Mouse (Mus musculus) embryonic facial prominence, embryonic 14.5 days (tissue): Measurements from ENCODE around the gene Rgl1. TPM values are rescaled to one million over a fixed set of nuclear protein-coding genes. Genes with fewer than 3 reads are reported as not detected.
A peak's percentile ranks its signal among the peaks of the same experiment; 100 is the strongest.

Source experiments
- ATAC-seq: fragments of 200-750 bp; cut with Nextera tagmentation; 2 replicates; pipeline ENCODE4 v1.8.0; 2017; ENCODE audit warnings: low read depth, moderate number of reproducible peaks, moderate TSS enrichment
- DNase-seq: peaks from one replicate; pipeline ENCODE4 v3.0.0-alpha.2; 2015; ENCODE audit warnings: low spot score
- H3K27ac ChIP-seq: fragments of 300-500 bp; sonication (generic); replicated peaks from 2 replicates; pipeline ENCODE4 v1.5.1; 2014; ENCODE audit warnings: low read depth, mild to moderate bottlenecking, low read length, moderate library complexity
- H3K27me3 ChIP-seq: fragments of 300-500 bp; sonication (generic); replicated peaks from 2 replicates; pipeline ENCODE4 v1.6.1; 2014; ENCODE audit warnings: low read length; ENCODE audit not compliant: control insufficient read depth, insufficient read depth
- H3K36me3 ChIP-seq: fragments of 300-500 bp; sonication (generic); 2 replicates; pipeline ENCODE4 v1.6.1; 2014; ENCODE audit warnings: low read length, mixed read lengths; ENCODE audit not compliant: control insufficient read depth, insufficient read depth
- H3K4me1 ChIP-seq: fragments of 300-500 bp; sonication (generic); 2 replicates; pipeline ENCODE4 v1.6.1; 2014; ENCODE audit warnings: antibody characterized with exemption, low read length; ENCODE audit not compliant: control insufficient read depth, insufficient read depth
- H3K4me2 ChIP-seq: fragments of 300-500 bp; sonication (generic); 2 replicates; pipeline ENCODE4 v1.6.1; 2014; ENCODE audit warnings: low read depth, mild to moderate bottlenecking, low read length, moderate library complexity, mixed read lengths
- H3K4me3 ChIP-seq: fragments of 300-500 bp; sonication (generic); 2 replicates; pipeline ENCODE4 v1.5.1; 2014; ENCODE audit warnings: low read depth, mild to moderate bottlenecking, low read length
- H3K9ac ChIP-seq: fragments of 300-500 bp; sonication (generic); 2 replicates; pipeline ENCODE4 v1.6.1; 2014; ENCODE audit warnings: low read depth, mild to moderate bottlenecking, low read length, moderate library complexity, mixed read lengths
- H3K9me3 ChIP-seq: fragments of 300-500 bp; sonication (generic); 2 replicates; pipeline ENCODE4 v1.6.1; 2016; ENCODE audit warnings: low read length; ENCODE audit not compliant: control insufficient read depth
- WGBS: fragments of 180-500 bp; shearing (Covaris S2); extraction: QIAGEN DNeasy Blood & Tissue Kit; methylation state at CpG from one replicate; pipeline ENCODE4 v1.1.7; 2014; 5-methylcytosine and 5-hydroxymethylcytosine counted together
- polyA plus RNA-seq: library from polyadenylated mRNA; unstranded; fragments of >200 nt; fragmentation: Nextera tagmentation; extraction: Ambion mirVana; gene quantifications from 2 replicates; pipeline ENCODE4 v1.2.1, GENCODE M21; 2014

Gene Rgl1
- polyA plus RNA-seq, 1 experiment from 2014 or later, result 43.7 TPM

DNA sequence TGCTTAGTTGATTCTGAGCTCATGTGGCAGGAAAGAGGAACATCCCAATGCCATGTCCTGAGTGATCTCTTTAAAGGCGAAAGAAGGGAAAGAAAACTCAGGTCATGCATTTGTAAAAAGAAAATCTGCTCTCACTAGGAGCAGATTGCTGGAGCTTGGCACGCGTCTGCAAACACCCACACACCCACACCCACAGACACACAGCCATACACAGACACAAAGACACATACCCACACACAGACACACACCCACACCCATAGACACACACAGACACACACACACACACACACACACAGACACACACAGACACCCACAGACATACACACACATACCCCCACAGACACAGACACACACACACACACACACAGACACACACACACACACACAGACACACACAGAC lies 243.9 kb downstream of the Rgl1 start:
- Histone ChIP-seq H3K4me2 (no peak overlapping the region), H3K9me3 (no peaks in the 10 kb centered on the region), H3K36me3 (peaks cover 59% of the 10 kb centered on the region), H3K4me3 (no peak overlapping the region), H3K27me3 (no peaks in the 10 kb centered on the region), H3K27ac (no peak overlapping the region), H3K9ac (no peak overlapping the region), H3K4me1 (no peaks in the 10 kb centered on the region)
- no peak for ATAC-seq
- WGBS, result 94% methylated on average over 3 of the region's 3 CpGs
- no peak for DNase-seq

DNA sequence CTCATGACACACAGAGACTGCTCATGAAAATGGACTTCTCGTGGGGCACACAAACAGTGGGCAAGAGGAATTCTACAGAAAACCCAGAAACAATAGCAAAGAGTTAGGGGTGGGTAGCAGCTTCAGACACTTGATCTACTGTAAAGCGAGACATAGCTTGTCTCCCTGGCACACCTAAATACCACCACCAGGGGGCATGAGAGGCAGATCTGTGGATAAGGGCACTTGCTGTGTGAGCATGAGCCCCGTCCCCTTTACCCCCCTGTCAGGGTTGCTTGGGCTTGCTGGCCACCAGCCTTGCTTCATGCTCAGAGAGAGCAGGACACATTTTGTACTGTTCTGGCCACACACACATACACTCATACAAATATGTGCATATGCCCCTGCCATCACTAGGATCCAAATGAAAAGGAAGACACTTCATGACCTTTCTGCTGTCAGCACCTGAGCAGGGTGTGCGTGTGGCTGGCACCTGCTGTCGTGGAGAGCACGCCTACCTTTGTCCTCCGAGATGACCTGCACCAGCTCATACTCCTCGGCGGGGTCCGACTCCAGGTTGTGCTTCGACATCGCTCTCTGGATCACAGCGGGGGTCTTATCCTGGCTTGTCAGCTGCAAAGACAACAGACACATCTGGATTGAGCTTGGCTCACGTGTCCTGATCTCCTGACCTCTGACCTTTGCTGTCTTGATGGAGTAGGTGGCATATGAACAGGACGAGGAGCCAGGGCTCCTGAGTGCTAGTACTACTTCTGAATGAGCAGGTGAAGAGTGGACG lies 245.2 kb downstream of the Rgl1 start:
- ATAC-seq, result 0 out of 2 replicates have a peak, but pooled peaks have one; percentile 39
- peaks cover 54% of the 10 kb centered on the region for H3K36me3 ChIP-seq

DNA sequence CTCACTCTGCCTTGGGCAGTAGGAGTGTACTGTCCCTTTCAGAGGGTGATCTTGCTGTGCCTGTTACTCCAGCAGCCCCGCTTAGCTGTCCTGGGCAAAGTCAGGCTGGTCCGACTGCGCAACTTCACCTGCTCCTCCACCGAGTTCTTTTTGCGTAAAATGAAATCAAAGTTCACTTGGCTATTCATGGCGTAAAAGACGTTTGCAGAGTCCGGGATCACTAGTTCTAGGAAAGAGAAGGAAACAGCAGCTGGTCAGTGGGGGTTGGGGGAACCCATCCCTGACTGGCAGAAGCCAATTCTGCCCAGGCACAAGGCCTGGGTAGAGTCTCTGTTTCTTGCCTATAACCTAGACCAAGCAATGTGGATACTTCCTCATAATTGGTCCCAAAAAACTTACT lies 247.2 kb downstream of the Rgl1 start:
- 91% methylated on average over 8 of the region's 8 CpGs for WGBS
- Histone ChIP-seq H3K27ac (no peak overlapping the region), H3K36me3 (peaks cover 44% of the 10 kb centered on the region; the same call in 1 of the 2 replicates), H3K27me3 (no peaks in the 10 kb centered on the region), H3K9me3 (no peaks in the 10 kb centered on the region), H3K4me1 (0 out of 2 replicates have a peak, but pooled peaks cover 5% of the 10 kb centered on the region), H3K4me3 (no peak overlapping the region), H3K4me2 (no peak overlapping the region), H3K9ac (no peak overlapping the region)
- ATAC-seq (no peak), DNase-seq (no peak)

More for the DNA sequence above, 245.2 kb downstream of the Rgl1 start:
- no peaks in the 10 kb centered on the region for H3K4me1 ChIP-seq
- H3K4me2 ChIP-seq, result no peak overlapping the region
- H3K4me3 ChIP-seq, result no peak overlapping the region
- no peaks in the 10 kb centered on the region for H3K27me3 ChIP-seq
- H3K9me3 ChIP-seq, result no peaks in the 10 kb centered on the region
- peak; percentile 56 for DNase-seq
- no peak overlapping the region for H3K27ac ChIP-seq
- H3K9ac ChIP-seq, result no peak overlapping the region
- WGBS, result 75% methylated on average over 16 of the region's 16 CpGs

DNA sequence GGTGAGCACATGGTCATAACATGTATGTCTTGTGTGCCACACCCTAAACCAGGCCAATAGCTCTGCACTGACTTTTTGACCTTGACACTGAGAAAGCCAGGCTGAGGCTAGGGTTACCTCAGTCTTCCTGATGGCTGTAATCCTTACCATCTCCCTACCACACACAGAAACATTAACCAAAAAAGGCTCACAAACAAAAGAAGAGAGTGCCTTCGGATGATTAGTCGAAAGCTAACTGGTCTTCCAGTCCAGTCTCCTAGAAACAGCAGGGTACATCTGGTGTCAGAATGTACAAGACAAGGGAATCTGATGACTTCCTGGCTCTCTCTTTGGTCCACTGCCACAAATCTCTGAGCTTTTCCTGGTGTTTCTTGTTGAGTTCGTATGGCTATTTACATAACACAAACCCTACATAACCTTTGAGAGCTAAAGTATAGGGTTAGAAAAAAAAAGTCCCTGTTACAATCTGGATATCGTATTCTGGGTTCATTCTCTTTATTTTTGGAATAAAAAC lies 249.0 kb downstream of the Rgl1 start:
- H3K4me1 ChIP-seq, result 0 out of 2 replicates have a peak, but pooled peaks cover 5% of the 10 kb centered on the region
- H3K9me3 ChIP-seq, result no peaks in the 10 kb centered on the region
- DNase-seq (no peak), ATAC-seq (no peak)
- no peak overlapping the region for H3K4me3 ChIP-seq
- H3K36me3 ChIP-seq, result peaks cover 35% of the 10 kb centered on the region; the same call in 1 of the 2 replicates
- 80% methylated on average over 4 of the region's 4 CpGs for WGBS
- H3K27ac ChIP-seq, result no peak overlapping the region
- H3K27me3 ChIP-seq, result no peaks in the 10 kb centered on the region
- H3K9ac ChIP-seq, result no peak overlapping the region
- no peak overlapping the region for H3K4me2 ChIP-seq

DNA sequence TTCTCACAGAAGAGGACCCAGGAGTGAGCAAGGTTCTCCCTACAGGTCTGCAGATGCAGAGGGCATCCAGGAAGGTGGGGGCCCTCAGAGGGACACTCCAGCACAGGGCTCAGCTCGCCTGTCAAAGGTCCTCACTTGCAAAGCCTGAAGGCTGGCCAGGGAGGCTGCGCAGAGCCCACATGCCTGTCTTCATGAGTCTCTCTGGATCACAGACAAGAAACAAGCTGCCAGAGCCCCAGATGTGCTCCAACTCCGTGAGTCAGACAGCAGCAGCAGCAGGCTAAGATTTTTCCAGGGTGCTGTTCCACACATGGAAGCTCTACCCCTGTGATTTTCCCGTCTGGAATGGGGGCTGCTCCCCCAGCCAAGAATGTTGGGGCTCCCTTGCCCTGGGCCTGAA lies 251.9 kb downstream of the Rgl1 start:
- DNase-seq, result peak; percentile 79
- H3K4me1 ChIP-seq, result 0 out of 2 replicates have a peak, but pooled peaks cover 5% of the 10 kb centered on the region
- peaks cover 12% of the 10 kb centered on the region; the same call in 1 of the 2 replicates for H3K36me3 ChIP-seq
- no peaks in the 10 kb centered on the region for H3K9me3 ChIP-seq
- ATAC-seq, result peak; percentile 70
- H3K27me3 ChIP-seq, result no peaks in the 10 kb centered on the region
- H3K4me2 ChIP-seq, result no peak overlapping the region
- 0 out of 2 replicates have a peak overlapping the region, but pooled peaks have one; percentile 25 for H3K9ac ChIP-seq
- peak overlapping the region; percentile 53; the same call in 1 of the 2 replicates for H3K27ac ChIP-seq
- H3K4me3 ChIP-seq, result no peak overlapping the region
- WGBS, result 45% methylated on average over 4 of the region's 4 CpGs

DNA sequence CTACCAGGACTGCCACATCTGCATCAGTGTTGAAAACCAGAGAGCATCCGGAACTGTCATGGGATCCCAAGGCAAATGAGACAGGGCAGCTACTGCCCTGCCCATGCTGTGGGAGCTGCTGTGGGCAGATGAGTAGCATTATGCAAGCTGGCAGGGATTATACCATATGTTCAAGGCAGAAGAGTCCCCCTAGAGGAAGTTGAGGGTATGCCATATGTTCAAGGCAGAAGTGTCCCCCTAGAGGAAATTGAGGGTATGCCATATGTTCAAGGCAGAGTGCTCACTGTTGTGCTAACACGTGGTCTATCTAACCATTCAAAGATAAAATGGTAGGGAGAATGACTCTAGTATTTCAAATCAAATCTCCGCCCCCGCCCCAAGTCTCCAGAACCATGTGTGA lies 254.9 kb downstream of the Rgl1 start:
- ATAC-seq, result no peak
- H3K36me3 ChIP-seq, result no peaks in the 10 kb centered on the region
- H3K4me2 ChIP-seq, result no peak overlapping the region

DNA sequence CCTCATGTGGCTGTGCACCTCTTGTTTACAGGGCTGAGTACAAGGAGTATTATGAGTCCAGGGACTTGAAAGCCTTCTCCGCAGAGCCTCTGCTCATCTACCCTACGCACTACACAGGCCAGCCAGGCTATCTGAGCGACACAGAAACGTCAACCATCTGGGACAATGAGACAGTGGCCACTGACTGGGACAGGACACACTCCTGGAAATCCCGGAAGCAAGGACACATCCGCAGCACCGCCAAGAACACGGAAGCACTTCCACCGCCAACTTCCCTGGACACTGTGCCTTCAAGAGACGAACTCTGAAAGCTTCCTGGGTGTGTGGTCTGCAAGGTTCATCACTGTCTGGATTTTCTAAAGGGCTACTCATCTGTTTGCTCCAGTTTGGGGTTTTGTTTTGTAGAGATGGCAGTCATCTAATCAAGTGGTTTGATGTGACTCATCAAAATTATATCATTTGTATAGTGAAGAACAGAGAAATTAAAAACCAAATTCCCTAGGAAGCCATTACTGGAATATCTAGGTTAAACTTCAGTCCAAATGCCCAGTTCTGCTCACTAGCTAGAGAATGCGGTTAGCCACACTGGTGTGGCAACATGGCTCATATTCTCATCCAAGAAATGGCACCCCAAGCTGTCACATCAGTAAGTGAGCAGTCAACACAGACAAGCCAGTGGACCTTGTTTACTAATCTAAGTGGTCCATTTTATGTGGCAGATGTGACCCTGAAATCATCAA lies 257.5 kb downstream of the Rgl1 start:
- H3K27me3 ChIP-seq, result no peaks in the 10 kb centered on the region
- H3K9me3 ChIP-seq, result no peaks in the 10 kb centered on the region
- no peak overlapping the region for H3K4me2 ChIP-seq
- no peak for DNase-seq
- H3K27ac ChIP-seq, result no peak overlapping the region
- ATAC-seq, result no peak
- no peak overlapping the region for H3K9ac ChIP-seq
- WGBS, result 91% methylated on average over 11 of the region's 11 CpGs
- no peaks in the 10 kb centered on the region for H3K4me1 ChIP-seq
- no peaks in the 10 kb centered on the region for H3K36me3 ChIP-seq
- no peak overlapping the region for H3K4me3 ChIP-seq

More for the DNA sequence above, 254.9 kb downstream of the Rgl1 start:
- Histone ChIP-seq H3K4me1 (0 out of 2 replicates have a peak, but pooled peaks cover 5% of the 10 kb centered on the region), H3K27ac (no peak overlapping the region), H3K4me3 (no peak overlapping the region), H3K9ac (no peak overlapping the region), H3K27me3 (no peaks in the 10 kb centered on the region), H3K9me3 (no peaks in the 10 kb centered on the region)
- peak; percentile 45 for DNase-seq
- 70% methylated on average over 4 of the region's 4 CpGs for WGBS

DNA sequence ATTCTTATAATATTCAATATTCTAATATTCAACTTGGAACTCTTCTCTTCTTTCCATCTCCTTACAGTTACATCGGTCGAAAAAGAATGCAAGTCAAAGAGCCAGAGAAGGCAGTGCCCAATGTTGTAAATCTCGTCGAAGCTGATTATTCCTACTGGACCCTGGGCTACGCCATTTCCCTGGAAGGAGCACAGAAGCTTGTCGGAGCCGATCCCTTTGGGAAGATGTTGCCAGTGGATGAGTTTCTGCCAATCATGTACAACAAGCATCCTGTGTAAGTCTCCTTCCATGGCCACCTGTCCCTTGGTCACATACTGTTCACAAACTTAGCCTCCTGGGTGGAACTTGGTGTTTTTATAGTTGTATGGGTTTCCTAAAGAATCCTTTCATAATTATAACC lies 259.4 kb downstream of the Rgl1 start:
- ATAC-seq, result no peak
- Histone ChIP-seq H3K9ac (no peak overlapping the region), H3K4me1 (no peaks in the 10 kb centered on the region), H3K27me3 (no peaks in the 10 kb centered on the region), H3K4me2 (no peak overlapping the region), H3K9me3 (no peaks in the 10 kb centered on the region), H3K27ac (no peak overlapping the region), H3K36me3 (no peaks in the 10 kb centered on the region), H3K4me3 (no peak overlapping the region)
- WGBS, result 91% methylated on average over 7 of the region's 7 CpGs
- no peak for DNase-seq
